Mouse (Mus musculus) neural tube, embryonic 12.5 days (tissue): ENCODE data around the gene Kcnab1. TPM values are rescaled to one million over a fixed set of nuclear protein-coding genes. Genes with fewer than 3 reads are reported as not detected.
A peak's percentile ranks its signal among the peaks of the same experiment; 100 is the strongest.

Experiments used
- ATAC-seq: fragments of 200-750 bp; cut with Nextera tagmentation; 2 replicates; pipeline ENCODE4 v1.8.0; 2017; ENCODE audit warnings: low read depth, mild to moderate bottlenecking, moderate TSS enrichment, moderate library complexity; ENCODE audit not compliant: low FRiP score
- H3K27ac ChIP-seq: fragments of 300-500 bp; sonication (generic); 2 replicates; pipeline ENCODE4 v1.5.1; 2016
- H3K27me3 ChIP-seq: fragments of 300-500 bp; sonication (generic); replicated peaks from 2 replicates; pipeline ENCODE4 v1.6.1; 2016; ENCODE audit warnings: mild to moderate bottlenecking
- H3K36me3 ChIP-seq: fragments of 300-500 bp; sonication (generic); 2 replicates; pipeline ENCODE4 v1.6.1; 2016; ENCODE audit warnings: mild to moderate bottlenecking
- H3K4me1 ChIP-seq: fragments of 300-500 bp; sonication (generic); 2 replicates; pipeline ENCODE4 v1.6.1; 2016
- H3K4me2 ChIP-seq: fragments of 300-500 bp; sonication (generic); replicated peaks from 2 replicates; pipeline ENCODE4 v1.6.1; 2016; ENCODE audit warnings: mild to moderate bottlenecking
- H3K4me3 ChIP-seq: fragments of 300-500 bp; sonication (generic); 2 replicates; pipeline ENCODE4 v1.5.1; 2016
- H3K9ac ChIP-seq: fragments of 300-500 bp; sonication (generic); 2 replicates; pipeline ENCODE4 v1.6.1; 2016; ENCODE audit warnings: mild to moderate bottlenecking
- H3K9me3 ChIP-seq: fragments of 300-500 bp; sonication (generic); 2 replicates; pipeline ENCODE4 v1.6.1; 2016; ENCODE audit warnings: mild to moderate bottlenecking
- WGBS: fragments of 180-500 bp; shearing (Covaris S2); methylation state at CpG from one replicate; pipeline ENCODE4 v1.1.7; 2016; 5-methylcytosine and 5-hydroxymethylcytosine counted together
- polyA plus RNA-seq: library from polyadenylated mRNA; unstranded; fragments of >200 nt; fragmentation: Nextera tagmentation; extraction: Ambion mirVana; gene quantifications from 2 replicates; pipeline ENCODE4 v1.2.1, GENCODE M21; 2016

The Kcnab1 gene
- polyA plus RNA-seq, 1 experiment from 2014 or later: 14.7 TPM

DNA sequence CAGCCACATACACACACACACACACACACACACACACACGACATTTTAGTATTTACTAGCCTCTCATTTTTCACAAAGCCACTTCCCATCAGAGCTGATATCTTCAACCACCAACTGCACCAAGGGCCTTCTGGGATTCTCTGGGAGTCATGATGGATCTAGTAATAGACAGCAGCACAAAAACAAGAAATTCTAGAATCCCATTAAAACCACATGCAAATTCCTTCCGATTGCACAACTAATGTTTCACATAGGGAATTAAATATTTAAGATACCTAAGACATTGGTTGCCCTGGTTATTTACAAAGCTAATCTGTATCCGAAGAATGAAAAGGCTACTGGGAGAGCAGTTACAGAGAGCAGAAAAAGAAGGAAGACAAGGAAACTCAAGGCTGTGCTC lies 29.6 kb downstream of the Kcnab1 start:
- Histone ChIP-seq H3K4me1 (no peaks in the 10 kb centered on the region), H3K9ac (no peak overlapping the region), H3K4me3 (no peak overlapping the region), H3K27ac (no peak overlapping the region), H3K4me2 (no peak overlapping the region), H3K27me3 (no peaks in the 10 kb centered on the region), H3K9me3 (no peaks in the 10 kb centered on the region), H3K36me3 (no peaks in the 10 kb centered on the region)
- WGBS: 87% methylated on average over 3 of the region's 3 CpGs
- no peak for ATAC-seq

DNA sequence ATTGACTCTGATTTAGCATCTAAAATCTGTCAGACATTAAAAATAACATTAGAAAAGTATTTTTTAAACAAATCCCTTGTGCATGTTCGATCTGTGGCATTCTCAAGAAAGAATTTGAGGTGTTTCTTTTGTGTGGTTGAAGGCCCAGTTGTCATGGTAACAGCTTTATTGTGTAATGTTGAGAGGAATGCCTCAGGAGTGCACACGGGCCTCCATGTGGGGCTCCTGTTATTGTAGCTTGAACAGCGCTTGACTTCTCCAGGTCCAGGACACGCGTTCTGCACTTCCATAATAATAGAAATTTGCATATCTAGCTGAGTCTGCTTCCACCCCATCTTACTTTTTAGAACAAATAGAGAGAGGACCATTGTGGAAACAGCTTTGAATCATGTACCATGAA lies 36.0 kb downstream of the Kcnab1 start:
- 25% methylated on average over 5 of the region's 5 CpGs for WGBS
- ATAC-seq: no peak

DNA sequence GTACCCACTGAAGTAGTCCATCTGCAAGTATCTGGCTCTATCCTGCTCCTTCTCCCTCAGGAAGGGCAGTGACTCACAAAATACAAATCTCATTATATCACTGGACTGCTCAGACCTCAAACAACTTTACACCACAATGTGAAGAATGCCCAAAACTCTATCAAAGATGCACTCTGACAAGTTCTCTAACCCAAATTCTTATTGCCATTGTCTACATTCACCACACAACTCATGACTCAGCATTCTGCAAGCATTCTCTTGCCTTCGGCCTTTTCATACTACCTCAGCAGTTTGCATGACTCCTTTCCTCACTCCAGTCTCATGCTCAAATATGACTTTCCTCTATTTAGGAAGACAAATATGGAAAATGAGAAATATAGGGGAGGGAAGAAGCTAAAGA lies 42.6 kb downstream of the Kcnab1 start:
- Histone ChIP-seq H3K36me3 (no peaks in the 10 kb centered on the region), H3K4me1 (no peaks in the 10 kb centered on the region), H3K9ac (no peak overlapping the region), H3K4me2 (no peak overlapping the region), H3K27me3 (no peaks in the 10 kb centered on the region), H3K27ac (no peak overlapping the region), H3K9me3 (no peaks in the 10 kb centered on the region), H3K4me3 (no peak overlapping the region)
- 88% methylated on average over 1 of the region's 1 CpGs for WGBS
- ATAC-seq: no peak

More for the DNA sequence above, 36.0 kb downstream of the Kcnab1 start:
- H3K4me2 ChIP-seq: no peak overlapping the region
- H3K27ac ChIP-seq: no peak overlapping the region
- H3K4me3 ChIP-seq: no peak overlapping the region
- H3K9me3 ChIP-seq: no peaks in the 10 kb centered on the region
- no peaks in the 10 kb centered on the region for H3K36me3 ChIP-seq
- no peaks in the 10 kb centered on the region for H3K27me3 ChIP-seq
- no peak overlapping the region for H3K9ac ChIP-seq
- H3K4me1 ChIP-seq: no peaks in the 10 kb centered on the region

DNA sequence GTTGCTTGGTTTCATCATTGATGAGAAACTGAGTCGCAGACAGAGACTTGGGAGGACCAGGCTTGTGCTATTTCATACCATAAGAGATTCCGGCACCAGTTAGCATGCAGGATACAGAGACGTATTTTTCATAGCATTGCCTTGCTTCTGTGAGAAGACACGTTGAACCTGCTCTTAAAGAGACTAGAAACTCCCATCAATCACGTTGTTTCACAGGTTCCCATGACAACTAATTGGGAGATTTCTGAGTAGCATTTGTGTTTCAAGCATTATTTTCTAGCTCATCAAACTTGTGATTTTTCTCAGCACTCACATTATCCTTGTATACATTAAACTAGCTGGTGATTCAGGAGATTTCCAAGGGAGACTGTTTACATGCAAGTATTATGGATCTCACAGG lies 63.8 kb downstream of the Kcnab1 start:
- Histone ChIP-seq H3K4me3 (no peak overlapping the region), H3K4me1 (no peaks in the 10 kb centered on the region), H3K9ac (no peak overlapping the region), H3K27ac (no peak overlapping the region), H3K27me3 (no peaks in the 10 kb centered on the region), H3K4me2 (no peak overlapping the region), H3K9me3 (no peaks in the 10 kb centered on the region), H3K36me3 (no peaks in the 10 kb centered on the region)
- no peak for ATAC-seq
- WGBS: 75% methylated on average over 5 of the region's 5 CpGs

DNA sequence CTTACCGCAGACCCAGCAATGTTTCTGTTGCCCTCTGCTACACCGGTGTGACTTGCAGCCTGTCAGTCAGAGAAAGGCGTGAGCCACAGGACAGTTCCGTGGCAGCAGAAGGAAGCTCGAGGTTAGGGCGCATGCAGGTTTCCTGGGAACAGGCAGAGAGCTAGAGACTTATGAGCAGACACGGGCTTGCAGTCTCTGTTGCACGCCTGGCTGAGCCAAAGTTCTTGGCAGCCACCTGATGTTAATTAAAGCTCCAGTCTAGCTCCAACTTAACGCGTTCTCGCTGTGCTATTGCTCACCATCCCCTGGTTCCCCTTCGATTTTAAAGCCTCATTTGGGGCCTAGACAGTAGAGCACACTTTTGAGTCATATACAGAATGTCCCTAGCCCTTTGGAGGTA lies 65.4 kb downstream of the Kcnab1 start:
- no peaks in the 10 kb centered on the region for H3K36me3 ChIP-seq
- H3K4me2 ChIP-seq: no peak overlapping the region
- WGBS: 84% methylated on average over 12 of the region's 12 CpGs
- H3K9ac ChIP-seq: no peak overlapping the region
- no peaks in the 10 kb centered on the region for H3K9me3 ChIP-seq
- H3K27ac ChIP-seq: no peak overlapping the region
- H3K27me3 ChIP-seq: no peaks in the 10 kb centered on the region
- no peak overlapping the region for H3K4me3 ChIP-seq
- ATAC-seq: no peak
- H3K4me1 ChIP-seq: no peaks in the 10 kb centered on the region

DNA sequence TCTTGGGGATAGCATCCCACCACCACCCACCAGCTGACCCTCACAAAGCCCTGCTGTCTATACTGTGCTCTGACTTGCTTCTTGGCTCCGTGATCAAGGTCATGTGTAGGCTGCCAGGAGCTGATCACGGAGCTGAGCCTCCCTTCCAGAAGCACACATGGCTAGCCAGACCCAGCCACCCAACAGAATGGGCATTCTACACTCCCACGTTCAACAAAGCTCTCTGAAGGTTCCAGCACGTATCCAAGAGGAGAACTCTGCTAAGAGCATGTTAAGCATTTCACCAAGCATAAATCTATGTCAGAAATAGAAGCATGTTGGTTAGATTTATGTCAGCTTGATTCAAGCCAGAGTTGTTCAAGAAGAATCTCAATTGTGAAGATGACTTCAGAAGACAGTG lies 66.6 kb downstream of the Kcnab1 start:
- 81% methylated on average over 4 of the region's 4 CpGs for WGBS
- Histone ChIP-seq H3K4me2 (no peak overlapping the region), H3K4me3 (no peak overlapping the region), H3K9ac (no peak overlapping the region), H3K27ac (no peak overlapping the region), H3K36me3 (no peaks in the 10 kb centered on the region), H3K27me3 (no peaks in the 10 kb centered on the region), H3K9me3 (no peaks in the 10 kb centered on the region), H3K4me1 (no peaks in the 10 kb centered on the region)
- no peak for ATAC-seq

DNA sequence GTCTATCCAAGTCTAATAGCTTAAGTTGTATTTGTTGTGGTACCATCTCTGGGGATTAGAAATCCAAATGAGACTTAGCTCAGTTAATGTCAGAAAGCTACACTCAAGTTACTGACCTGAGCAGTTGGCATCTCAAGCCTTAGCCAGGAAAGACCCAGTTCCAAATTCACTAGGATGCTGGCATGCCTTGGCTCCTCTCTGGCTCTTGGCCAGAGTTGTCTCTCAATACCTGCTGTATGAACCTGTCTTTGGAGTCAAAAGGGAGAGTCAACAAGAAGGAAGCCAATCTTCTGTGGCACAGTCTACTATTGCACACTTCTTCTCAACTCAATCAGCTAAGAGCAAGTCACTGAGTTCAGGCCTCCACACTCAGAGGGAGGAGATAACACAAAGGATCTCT lies 67.7 kb downstream of the Kcnab1 start:
- no peak for ATAC-seq
- no peaks in the 10 kb centered on the region for H3K36me3 ChIP-seq
- H3K9ac ChIP-seq: no peak overlapping the region
- H3K4me3 ChIP-seq: no peak overlapping the region
- no peak overlapping the region for H3K4me2 ChIP-seq
- no peaks in the 10 kb centered on the region for H3K4me1 ChIP-seq
- no peaks in the 10 kb centered on the region for H3K27me3 ChIP-seq
- H3K9me3 ChIP-seq: no peaks in the 10 kb centered on the region
- no peak overlapping the region for H3K27ac ChIP-seq

DNA sequence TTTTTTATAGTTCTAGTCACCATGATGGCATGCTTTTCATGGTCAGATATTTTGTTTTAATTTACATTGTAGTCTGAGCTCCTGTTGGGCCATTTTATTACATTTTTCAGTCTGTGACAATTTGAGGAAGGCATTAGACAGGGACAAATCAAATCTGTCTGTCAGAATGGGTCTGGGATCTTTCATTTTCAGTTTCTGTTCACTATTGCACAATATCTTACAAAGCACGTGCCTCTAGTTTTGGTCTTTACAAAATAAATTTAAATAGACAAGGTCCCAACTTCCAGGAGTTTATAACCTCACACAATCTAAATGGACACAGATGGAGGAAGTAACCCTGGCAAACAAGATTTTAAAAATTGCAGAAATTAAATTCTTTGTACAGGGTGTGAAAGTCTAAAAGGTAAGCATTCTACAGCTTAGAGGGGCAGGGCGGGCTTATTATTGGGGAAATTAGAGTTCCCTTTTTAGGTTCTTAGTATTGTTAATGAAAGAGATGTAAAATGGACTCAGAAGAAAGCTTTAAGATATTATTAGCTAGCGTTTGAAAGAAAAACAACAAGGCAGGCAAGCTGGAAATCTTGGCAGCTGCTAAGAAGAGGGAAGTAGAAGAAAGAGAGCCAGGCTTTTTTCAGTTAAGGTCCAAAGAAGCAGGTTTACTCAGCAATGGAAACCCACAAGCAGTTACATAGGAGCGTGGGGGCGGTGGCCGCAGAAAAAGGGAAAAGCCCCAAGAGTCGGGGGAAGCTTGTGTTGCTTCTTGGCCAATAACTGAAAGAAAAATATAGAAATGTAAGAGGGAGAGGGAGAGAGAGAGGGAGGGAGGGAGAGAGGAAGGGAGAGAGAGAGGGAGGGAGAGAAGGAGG lies 78.9 kb downstream of the Kcnab1 start:
- Histone ChIP-seq H3K4me2 (no peak overlapping the region), H3K9ac (no peak overlapping the region), H3K9me3 (no peaks in the 10 kb centered on the region), H3K27me3 (no peaks in the 10 kb centered on the region), H3K4me3 (no peak overlapping the region), H3K36me3 (no peaks in the 10 kb centered on the region), H3K27ac (no peak overlapping the region), H3K4me1 (no peaks in the 10 kb centered on the region)
- 81% methylated on average over 7 of the region's 7 CpGs for WGBS
- ATAC-seq: no peak

DNA sequence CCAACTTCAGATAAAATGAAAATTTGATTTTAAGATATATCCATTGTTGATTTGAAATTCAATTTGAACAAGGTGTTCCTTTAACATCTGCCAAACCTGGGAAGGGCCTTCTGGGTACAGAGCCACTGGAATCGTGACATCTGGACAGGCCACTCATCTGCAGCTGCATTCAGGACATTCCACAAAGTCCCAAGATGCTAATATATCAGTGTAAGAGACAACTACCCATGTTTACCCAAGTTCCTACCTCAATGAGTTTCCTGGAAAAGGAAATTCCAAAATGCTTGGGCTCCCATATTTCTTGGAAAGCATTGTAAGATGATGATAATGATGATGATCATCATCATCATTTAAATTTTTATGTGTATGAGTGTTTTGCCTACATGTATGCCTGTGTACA lies 91.4 kb downstream of the Kcnab1 start:
- WGBS: 58% methylated on average over 1 of the region's 1 CpGs

DNA sequence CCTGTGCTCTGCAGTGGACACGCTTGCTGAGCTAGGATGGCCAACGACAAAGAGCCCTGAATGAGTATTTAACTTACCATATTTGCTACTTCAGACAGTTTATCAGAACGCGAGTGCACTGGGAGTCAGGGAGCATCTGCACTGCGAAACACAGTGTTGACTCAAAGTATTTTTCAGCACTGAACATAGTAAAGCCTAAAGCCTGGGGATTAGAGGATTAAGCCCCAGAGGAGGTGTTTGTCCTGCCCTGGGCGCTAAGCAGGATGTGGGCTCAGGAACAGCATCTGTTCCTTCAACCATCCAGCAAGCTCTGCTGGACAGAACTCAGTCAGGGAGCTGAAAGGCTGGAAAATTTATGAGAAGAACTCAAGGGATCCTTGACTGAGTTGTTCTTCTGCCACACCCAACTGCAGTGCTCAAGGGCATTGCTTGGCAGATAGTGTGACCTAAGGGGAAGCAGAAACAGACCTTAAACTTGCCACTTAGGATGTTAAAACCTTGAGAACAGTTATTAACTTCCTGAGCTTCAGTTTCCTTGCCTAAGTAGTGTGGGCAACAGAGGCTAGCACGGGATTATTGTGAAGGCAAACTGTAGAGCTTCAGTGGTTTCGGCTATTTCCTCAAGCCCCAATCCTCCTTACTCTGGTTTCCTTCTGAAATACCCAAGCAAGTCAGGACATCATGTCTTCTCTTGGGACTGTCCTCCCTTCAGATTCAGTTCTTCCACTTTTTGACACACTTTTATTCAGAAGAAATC lies 94.4 kb downstream of the Kcnab1 start:
- H3K27ac ChIP-seq: no peak overlapping the region
- 76% methylated on average over 8 of the region's 8 CpGs for WGBS
- no peaks in the 10 kb centered on the region for H3K9me3 ChIP-seq
- no peak overlapping the region for H3K4me3 ChIP-seq
- no peak for ATAC-seq
- H3K36me3 ChIP-seq: no peaks in the 10 kb centered on the region
- H3K27me3 ChIP-seq: no peaks in the 10 kb centered on the region
- H3K9ac ChIP-seq: no peak overlapping the region
- no peaks in the 10 kb centered on the region; the same call in 1 of the 2 replicates for H3K4me1 ChIP-seq
- no peak overlapping the region for H3K4me2 ChIP-seq

More for the DNA sequence above, 91.4 kb downstream of the Kcnab1 start:
- Histone ChIP-seq H3K4me3 (no peak overlapping the region), H3K27ac (no peak overlapping the region), H3K27me3 (no peaks in the 10 kb centered on the region), H3K4me1 (no peaks in the 10 kb centered on the region; the same call in 1 of the 2 replicates), H3K9me3 (no peaks in the 10 kb centered on the region), H3K9ac (no peak overlapping the region), H3K36me3 (no peaks in the 10 kb centered on the region), H3K4me2 (no peak overlapping the region)
- no peak for ATAC-seq

DNA sequence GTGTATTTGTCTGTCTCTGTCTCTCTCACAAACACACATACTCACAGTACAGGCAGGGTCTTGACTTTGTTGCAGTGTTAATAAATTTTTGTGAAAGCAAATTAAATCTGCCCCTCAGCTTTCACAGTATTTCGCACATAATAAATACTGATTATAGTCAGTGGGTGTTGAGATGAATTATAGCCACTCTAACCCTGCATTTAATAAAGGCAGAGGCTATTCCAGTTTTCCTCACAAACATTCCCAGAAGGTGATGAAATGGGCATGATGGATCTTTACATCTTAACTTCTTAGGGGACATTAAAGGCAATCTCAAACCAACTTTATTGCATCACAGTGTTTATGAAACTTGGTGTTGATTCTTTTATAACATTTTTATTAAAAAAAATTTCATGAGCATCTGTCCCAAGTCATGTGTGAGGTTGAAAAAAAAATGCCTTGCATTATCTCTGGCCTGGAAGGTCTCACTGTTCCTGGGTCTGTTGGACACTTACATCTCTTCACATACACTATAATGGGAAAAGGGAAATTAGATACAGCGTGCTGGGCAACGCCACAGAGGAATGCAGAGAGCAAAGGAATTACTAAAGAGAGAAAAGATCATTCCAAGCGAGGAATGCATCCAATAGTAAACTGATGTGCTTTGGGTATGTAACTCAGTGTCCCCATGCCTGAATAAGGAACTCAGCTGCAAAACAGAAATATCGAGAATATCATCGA lies 95.3 kb downstream of the Kcnab1 start:
- Histone ChIP-seq H3K4me3 (no peak overlapping the region), H3K9me3 (no peaks in the 10 kb centered on the region), H3K4me1 (no peaks in the 10 kb centered on the region; the same call in 1 of the 2 replicates), H3K27me3 (no peaks in the 10 kb centered on the region), H3K27ac (no peak overlapping the region), H3K36me3 (no peaks in the 10 kb centered on the region), H3K4me2 (no peak overlapping the region), H3K9ac (no peak overlapping the region)
- 62% methylated on average over 6 of the region's 6 CpGs for WGBS
- ATAC-seq: 0 out of 2 replicates have a peak, but pooled peaks have one; percentile 60

DNA sequence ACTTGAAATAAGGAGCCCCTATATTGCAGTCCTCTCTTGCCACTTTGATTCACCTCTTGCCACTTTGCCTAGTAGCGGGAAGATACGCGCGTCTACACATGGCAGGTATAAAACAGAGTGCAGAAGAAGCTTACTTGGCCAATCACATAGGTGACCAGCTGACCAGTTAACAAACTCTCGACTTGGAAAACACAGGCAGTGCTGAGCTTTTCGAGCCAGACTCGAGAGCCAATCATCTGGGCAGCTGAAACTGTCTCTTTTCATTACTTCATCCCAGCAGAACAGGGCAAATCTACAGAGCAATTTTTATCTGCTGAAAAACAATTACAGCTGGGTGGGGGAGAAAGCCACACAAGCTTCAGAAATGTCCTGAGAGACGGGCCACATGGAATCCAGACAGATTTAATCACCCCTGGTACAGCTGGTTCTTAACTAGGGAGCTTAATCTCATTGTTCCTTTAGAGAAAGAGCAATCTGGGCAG lies 96.4 kb downstream of the Kcnab1 start:
- 78% methylated on average over 8 of the region's 8 CpGs for WGBS
- H3K9me3 ChIP-seq: no peaks in the 10 kb centered on the region
- no peaks in the 10 kb centered on the region for H3K27me3 ChIP-seq
- H3K36me3 ChIP-seq: no peaks in the 10 kb centered on the region
- no peak overlapping the region for H3K9ac ChIP-seq
- no peaks in the 10 kb centered on the region; the same call in 1 of the 2 replicates for H3K4me1 ChIP-seq
- H3K4me3 ChIP-seq: no peak overlapping the region
- no peak overlapping the region for H3K27ac ChIP-seq
- H3K4me2 ChIP-seq: no peak overlapping the region
- no peak for ATAC-seq
